Mouse (Mus musculus): Measurements from ENCODE around the gene T. TPM values are rescaled to one million over a fixed set of nuclear protein-coding genes. Genes with fewer than 3 reads are reported as not detected.
"Not testable (repeated sequence)": the region's sequence is repeated elsewhere in the genome, so short reads cannot be mapped to it uniquely, and the experiment has no call there.

T gene
- 0.54 and 1.2 TPM in 2 replicates for polyA plus RNA-seq (2016; fragmentation: Nextera tagmentation; extraction: Ambion mirVana)

DNA sequence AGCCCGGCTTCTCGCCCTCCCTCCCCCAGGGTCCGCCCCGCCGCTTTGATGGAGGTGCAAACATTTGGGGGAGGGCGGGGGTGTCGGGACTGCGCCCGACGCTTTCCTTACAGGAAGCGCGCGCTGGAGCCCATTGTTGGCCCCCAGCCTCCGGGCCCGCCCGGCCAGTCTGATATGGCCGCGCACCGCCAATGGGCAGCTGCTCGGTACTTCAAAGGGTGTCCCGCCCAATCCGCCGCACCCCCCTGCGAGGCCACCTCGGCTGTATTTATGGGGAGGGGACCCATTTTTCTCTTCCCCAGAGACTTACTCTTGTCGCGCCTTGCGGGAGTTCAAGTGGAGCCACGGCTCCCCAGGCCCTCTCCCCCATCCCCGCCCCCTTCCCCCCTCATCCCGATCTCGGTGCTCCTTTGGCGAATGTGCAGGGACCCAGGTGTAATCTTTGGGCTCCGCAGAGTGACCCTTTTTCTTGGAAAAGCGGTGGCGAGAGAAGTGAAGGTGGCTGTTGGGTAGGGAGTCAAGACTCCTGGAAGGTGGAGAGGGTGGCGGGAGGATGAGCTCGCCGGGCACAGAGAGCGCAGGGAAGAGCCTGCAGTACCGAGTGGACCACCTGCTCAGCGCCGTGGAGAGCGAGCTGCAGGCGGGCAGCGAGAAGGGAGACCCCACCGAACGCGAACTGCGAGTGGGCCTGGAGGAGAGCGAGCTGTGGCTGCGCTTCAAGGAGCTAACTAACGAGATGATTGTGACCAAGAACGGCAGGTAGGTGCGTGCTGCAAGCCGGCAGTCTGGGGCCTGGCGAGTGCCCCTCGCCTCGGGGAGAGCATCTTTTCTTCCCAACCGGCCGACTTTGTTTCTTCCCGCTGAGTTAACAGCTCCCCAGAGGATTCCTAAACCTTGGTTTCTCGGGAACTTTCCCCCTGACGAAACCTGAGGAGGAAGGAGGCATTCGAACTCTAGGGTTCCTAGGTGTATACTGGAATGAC is at the start of gene T:
TSS of gene T (plus strand) at position 446 of the 983 bp plus-strand sequence.
- 1% methylated on average over 65 of the region's 65 CpGs for WGBS
- Histone ChIP-seq H3K27ac (no peak within 1 kb of the TSS), H3K27me3 (ENCODE audit: insufficient read depth, poor library complexity, severe bottlenecking) (peaks cover 100% of the 10 kb centered on the region), H3K9me3 (no peaks in the 10 kb centered on the region), H3K4me1 (replicated peaks) (peaks cover 40% of the 10 kb centered on the region), H3K4me3 (peak within 1 kb of the TSS; percentile 46), H3K36me3 (no peaks in the 10 kb centered on the region)
- DNase-seq (ENCODE audit: low spot score) = peak; percentile 40

- Histone ChIP-seq H3K27ac (no peak overlapping the region), H3K4me1 (replicated peaks) (peaks cover 15% of the 10 kb centered on the region), H3K4me3 (no peak overlapping the region), H3K36me3 (no peaks in the 10 kb centered on the region), H3K9me3 (0 out of 2 replicates have a peak, but pooled peaks cover 3% of the 10 kb centered on the region), H3K27me3 (ENCODE audit: insufficient read depth, poor library complexity, severe bottlenecking) (peaks cover 38% of the 10 kb centered on the region)
- no peak for DNase-seq (ENCODE audit: low spot score)
- 92% methylated on average over 2 of the region's 2 CpGs for WGBS
Observed at GRCm38 (mm10) chr17:8385441-8385840, 48.8 kb upstream of the T start.

GRCm38 (mm10) chr17:8388463-8388862 is 45.8 kb upstream of the T start:
- Histone ChIP-seq H3K27me3 (ENCODE audit: insufficient read depth, poor library complexity, severe bottlenecking) (peaks cover 55% of the 10 kb centered on the region), H3K4me3 (peak overlapping the region; percentile 38; the same call in 1 of the 2 replicates), H3K27ac (no peak overlapping the region), H3K36me3 (no peaks in the 10 kb centered on the region), H3K9me3 (no peaks in the 10 kb centered on the region), H3K4me1 (replicated peaks) (peaks cover 15% of the 10 kb centered on the region)
- peak; percentile 55 for DNase-seq (ENCODE audit: low spot score)
- WGBS = 2% methylated on average over 13 of the region's 13 CpGs

DNA sequence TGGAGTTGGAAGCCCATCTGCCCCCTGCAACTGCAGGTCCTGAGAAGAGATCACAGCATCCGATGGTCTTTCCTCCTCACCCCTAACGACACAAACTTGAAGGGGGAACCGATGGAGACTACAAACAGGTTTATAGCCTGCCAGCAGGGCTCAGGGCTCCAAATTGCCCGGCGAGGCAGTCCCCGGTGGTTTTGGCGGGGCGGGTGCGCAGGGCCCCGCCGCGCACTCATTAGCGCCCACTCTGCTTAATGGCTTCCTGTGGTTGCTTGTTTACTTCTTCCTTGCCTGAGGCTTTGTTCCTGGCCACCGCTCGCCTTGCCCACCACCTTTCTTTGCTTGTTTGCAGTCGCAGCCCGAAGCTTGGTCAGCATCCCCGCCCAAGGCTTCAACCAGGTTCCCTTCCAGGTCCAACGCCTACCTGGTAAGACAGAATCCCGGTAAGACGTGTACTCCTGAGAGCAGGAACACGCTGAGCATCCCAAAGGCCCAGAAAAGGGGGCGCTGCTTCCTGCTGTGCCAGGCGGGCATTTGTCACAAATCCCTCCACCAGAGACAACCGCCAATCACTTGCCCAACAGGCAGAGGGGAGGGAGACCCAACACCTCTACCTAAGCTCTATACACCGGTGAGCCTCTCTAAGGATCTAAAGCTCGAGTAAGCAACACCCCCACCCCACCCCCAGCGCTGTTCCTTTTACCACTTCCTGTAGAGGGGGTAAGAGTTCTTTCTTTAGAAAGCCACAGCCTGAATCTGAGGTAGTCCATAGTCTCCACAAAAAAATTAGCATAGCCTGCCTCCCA is 45.0 kb upstream of the T start:
- Histone ChIP-seq H3K4me1 (replicated peaks) (peaks cover 15% of the 10 kb centered on the region), H3K9me3 (no peaks in the 10 kb centered on the region), H3K36me3 (no peaks in the 10 kb centered on the region), H3K4me3 (peak overlapping the region; percentile 38), H3K27ac (no peak overlapping the region), H3K27me3 (ENCODE audit: insufficient read depth, poor library complexity, severe bottlenecking) (peaks cover 55% of the 10 kb centered on the region)
- WGBS = under 1% methylated on average over 28 of the region's 28 CpGs
- DNase-seq (ENCODE audit: low spot score) = no peak

DNA sequence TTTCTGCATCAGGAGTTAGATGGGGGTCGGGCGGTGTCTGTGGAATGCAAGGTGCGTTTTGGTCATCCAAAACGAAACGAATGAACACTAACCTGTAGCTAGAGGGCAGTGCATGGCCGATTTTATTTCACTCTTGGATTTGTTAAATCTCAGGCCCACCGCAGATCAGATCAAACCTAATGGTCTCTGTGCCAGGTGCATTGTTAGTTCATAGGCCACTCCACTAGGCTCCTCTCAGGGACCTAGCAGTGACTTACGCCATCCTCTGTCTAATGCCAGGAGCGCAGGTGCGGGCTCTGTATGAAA is 44.5 kb upstream of the T start:
- no peaks in the 10 kb centered on the region for H3K9me3 ChIP-seq
- H3K36me3 ChIP-seq = no peaks in the 10 kb centered on the region
- H3K4me1 ChIP-seq (replicated peaks) = peaks cover 15% of the 10 kb centered on the region
- peaks cover 55% of the 10 kb centered on the region for H3K27me3 ChIP-seq (ENCODE audit: insufficient read depth, poor library complexity, severe bottlenecking)
- no peak overlapping the region; the same call in 1 of the 2 replicates for H3K4me3 ChIP-seq
- WGBS = 5% methylated on average over 10 of the region's 10 CpGs
- no peak for DNase-seq (ENCODE audit: low spot score)
- H3K27ac ChIP-seq = no peak overlapping the region

- Histone ChIP-seq H3K4me3 (no peak overlapping the region), H3K4me1 (replicated peaks) (peaks cover 15% of the 10 kb centered on the region), H3K27me3 (ENCODE audit: insufficient read depth, poor library complexity, severe bottlenecking) (peaks cover 55% of the 10 kb centered on the region), H3K9me3 (no peaks in the 10 kb centered on the region), H3K36me3 (no peaks in the 10 kb centered on the region), H3K27ac (no peak overlapping the region)
- 49% methylated on average over 4 of the region's 4 CpGs for WGBS
- DNase-seq (ENCODE audit: low spot score) = no peak
Observed at GRCm38 (mm10) chr17:8390487-8390886, 43.7 kb upstream of the T start.

GRCm38 (mm10) chr17:8396371-8396770 is 37.9 kb upstream of the T start:
- 51% methylated on average over 4 of the region's 4 CpGs for WGBS

DNA sequence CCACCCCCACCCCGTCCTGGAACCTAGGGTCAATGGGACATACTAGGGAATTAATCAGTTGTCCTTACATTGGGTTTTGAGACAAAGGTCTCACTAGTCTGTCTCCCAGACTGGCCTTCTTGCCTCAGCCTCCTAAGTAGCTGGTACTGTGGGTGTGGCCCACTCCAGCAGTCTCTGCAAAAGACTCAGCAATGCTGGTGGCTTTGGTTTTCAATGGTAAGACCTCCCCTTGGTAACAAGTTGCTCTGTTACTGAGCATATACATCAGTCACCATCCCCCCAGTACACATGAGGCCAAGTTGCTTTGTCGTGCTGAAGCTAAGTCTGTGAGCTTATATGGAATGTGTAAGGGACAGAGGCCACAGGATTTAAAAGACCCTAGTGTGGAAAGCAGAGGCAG is 36.3 kb upstream of the T start:
- no peak for DNase-seq (ENCODE audit: low spot score)
- Histone ChIP-seq H3K36me3 (no peaks in the 10 kb centered on the region), H3K9me3 (no peaks in the 10 kb centered on the region), H3K27me3 (ENCODE audit: insufficient read depth, poor library complexity, severe bottlenecking) (0 out of 2 replicates have a peak, but pooled peaks cover 3% of the 10 kb centered on the region), H3K4me1 (replicated peaks) (no peaks in the 10 kb centered on the region), H3K27ac (peak overlapping the region; percentile 40; the same call in 1 of the 2 replicates), H3K4me3 (no peak overlapping the region)
- 80% methylated on average over 2 of the region's 2 CpGs for WGBS

More at GRCm38 (mm10) chr17:8396371-8396770, 37.9 kb upstream of the T start:
- Histone ChIP-seq H3K27me3 (ENCODE audit: insufficient read depth, poor library complexity, severe bottlenecking) (peaks cover 10% of the 10 kb centered on the region), H3K27ac (no peak overlapping the region), H3K4me1 (replicated peaks) (no peaks in the 10 kb centered on the region), H3K36me3 (no peaks in the 10 kb centered on the region), H3K4me3 (no peak overlapping the region), H3K9me3 (no peaks in the 10 kb centered on the region)
- DNase-seq (ENCODE audit: low spot score) = peak; percentile 38

- not testable (repeated sequence) for H3K9me3 ChIP-seq; H3K4me3 ChIP-seq; H3K27ac ChIP-seq; DNase-seq (ENCODE audit: low spot score); H3K36me3 ChIP-seq
- peaks cover 24% of the 10 kb centered on the region for H3K4me1 ChIP-seq (replicated peaks)
- 61% methylated on average over 8 of the region's 8 CpGs for WGBS
- peaks cover 12% of the 10 kb centered on the region for H3K27me3 ChIP-seq (ENCODE audit: insufficient read depth, poor library complexity, severe bottlenecking)
Observed at GRCm38 (mm10) chr17:8403932-8404331, 30.3 kb upstream of the T start.

- Histone ChIP-seq H3K4me1 (replicated peaks) (peaks cover 31% of the 10 kb centered on the region), H3K4me3 (no peak overlapping the region), H3K36me3 (no peaks in the 10 kb centered on the region), H3K27me3 (ENCODE audit: insufficient read depth, poor library complexity, severe bottlenecking) (peaks cover 15% of the 10 kb centered on the region), H3K9me3 (no peaks in the 10 kb centered on the region), H3K27ac (0 out of 2 replicates have a peak overlapping the region, but pooled peaks have one; percentile 31)
- WGBS = 16% methylated on average over 6 of the region's 6 CpGs
- no peak for DNase-seq (ENCODE audit: low spot score)
Observed at GRCm38 (mm10) chr17:8406285-8406684, 27.9 kb upstream of the T start.

DNA sequence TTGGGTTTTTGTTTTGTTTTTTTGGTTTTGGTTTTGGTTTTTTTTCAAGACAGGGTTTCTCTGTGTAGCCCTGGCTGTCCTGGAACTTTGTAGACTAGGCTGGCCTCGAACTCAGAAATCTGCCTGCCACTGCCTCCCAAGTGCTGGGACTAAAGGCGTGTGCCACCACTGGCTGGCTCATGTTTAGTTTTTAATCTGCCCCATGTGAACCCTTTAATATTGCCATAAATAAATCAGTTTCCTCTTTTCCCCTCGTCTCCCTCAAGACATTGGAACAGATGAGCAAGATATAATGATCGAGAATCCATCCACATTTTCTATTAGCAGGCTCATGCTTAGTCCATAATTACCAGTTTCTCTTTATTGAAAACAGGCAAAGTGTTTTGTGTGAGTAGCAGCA is 26.2 kb upstream of the T start:
- H3K9me3 ChIP-seq; H3K4me3 ChIP-seq; H3K27ac ChIP-seq; DNase-seq (ENCODE audit: low spot score); H3K36me3 ChIP-seq: not testable (repeated sequence)
- Histone ChIP-seq H3K27me3 (ENCODE audit: insufficient read depth, poor library complexity, severe bottlenecking) (peaks cover 24% of the 10 kb centered on the region), H3K4me1 (replicated peaks) (peaks cover 31% of the 10 kb centered on the region)
- WGBS = 77% methylated on average over 4 of the region's 4 CpGs

DNA sequence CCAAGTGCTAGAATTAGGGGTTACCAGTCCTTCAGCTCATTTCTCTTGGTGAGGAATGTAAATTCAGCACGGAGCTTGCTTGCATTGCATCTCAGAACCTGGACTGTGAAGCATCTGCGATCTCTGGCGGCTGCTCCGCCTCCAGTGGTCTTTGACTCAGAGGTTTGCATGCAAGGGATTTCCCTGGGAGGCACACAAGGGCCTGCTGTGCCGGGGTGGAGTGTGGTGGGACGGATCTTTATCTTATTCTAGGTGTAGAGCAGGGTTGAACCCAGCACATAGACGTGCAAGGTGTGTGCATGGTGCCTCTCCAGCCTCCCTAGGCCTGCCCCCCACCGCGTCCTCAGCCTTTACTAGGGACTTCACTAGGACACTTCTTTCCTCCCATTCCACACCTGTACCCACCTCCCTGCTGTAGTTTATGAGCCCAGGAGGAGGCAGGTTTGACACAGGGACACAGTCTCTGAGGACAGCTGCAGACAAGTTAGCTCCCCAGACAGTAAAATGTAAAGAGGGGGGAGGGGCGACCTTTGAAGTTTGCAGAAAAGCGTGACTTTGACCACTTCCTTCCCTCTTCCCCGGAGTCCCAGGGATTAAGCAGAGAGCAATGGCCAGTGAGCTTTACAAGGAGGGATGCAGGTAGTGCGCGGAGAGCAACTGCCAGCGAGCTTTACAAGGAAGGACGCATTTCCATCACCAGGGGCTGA is 25.5 kb upstream of the T start:
- H3K4me1 ChIP-seq (replicated peaks) = peaks cover 31% of the 10 kb centered on the region
- H3K9me3 ChIP-seq = no peaks in the 10 kb centered on the region
- no peaks in the 10 kb centered on the region for H3K36me3 ChIP-seq
- WGBS = 5% methylated on average over 16 of the region's 16 CpGs
- 0 out of 2 replicates have a peak overlapping the region, but pooled peaks have one; percentile 42 for H3K27ac ChIP-seq
- H3K27me3 ChIP-seq (ENCODE audit: insufficient read depth, poor library complexity, severe bottlenecking) = peaks cover 31% of the 10 kb centered on the region
- H3K4me3 ChIP-seq = no peak overlapping the region
- DNase-seq (ENCODE audit: low spot score) = no peak

Data from hindbrain, embryonic 10.5 days (tissue).